Mouse (Mus musculus) CD4-positive, CD25-positive, alpha-beta regulatory T cell, adult 2 months (primary cell): Measurements from ENCODE around the gene Scn4a.
A peak's percentile ranks its signal among the peaks of the same experiment; 100 is the strongest.

Experiments
- DNase-seq: peaks from one replicate; pipeline ENCODE4 v3.0.0-alpha.2; 2012; ENCODE audit warnings: low read depth, low spot score

Gene Scn4a

GRCm38 (mm10) chr11:106272644-106273310 is 80.3 kb downstream of the Scn4a start, which contains the start of gene Smarcd2:
Gene Smarcd2 (minus strand): TSS chr11:106272972.
- DNase-seq = peak; percentile 97

- no peak for DNase-seq
These were observed 81.1 kb downstream of the Scn4a start for GRCm38 (mm10) chr11:106271794-106272643.

DNA sequence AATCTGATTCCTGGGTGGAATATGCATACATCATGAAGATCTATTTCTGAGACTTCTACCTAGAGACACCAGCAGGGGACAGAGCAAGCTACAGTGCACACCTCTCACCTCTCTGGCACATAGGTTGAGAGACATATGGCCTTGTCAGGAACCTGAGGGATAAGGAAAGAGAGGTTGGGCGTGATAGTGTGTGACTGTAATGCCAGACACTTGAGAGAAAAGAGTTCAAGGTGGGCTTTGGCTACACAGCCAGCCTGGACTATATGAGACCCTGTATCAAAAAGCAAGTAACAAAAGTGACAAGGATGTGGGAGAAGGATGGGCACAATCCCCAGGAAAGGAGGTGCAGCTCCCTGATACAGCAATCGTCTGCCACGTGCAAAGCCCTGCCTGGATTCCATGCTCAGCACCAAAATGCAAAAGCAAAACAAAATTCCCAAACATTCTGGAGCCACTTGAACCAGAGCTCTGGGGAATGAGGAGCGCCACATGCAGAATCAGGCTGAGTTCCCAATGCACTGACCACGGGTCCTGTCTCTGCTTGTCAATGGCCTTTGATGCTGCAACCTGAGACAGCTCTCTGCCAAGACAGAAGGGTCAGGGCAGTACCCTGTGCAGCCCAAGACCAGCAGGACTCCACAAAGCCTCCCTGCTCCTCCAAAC is 81.8 kb downstream of the Scn4a start:
- no peak for DNase-seq

DNA sequence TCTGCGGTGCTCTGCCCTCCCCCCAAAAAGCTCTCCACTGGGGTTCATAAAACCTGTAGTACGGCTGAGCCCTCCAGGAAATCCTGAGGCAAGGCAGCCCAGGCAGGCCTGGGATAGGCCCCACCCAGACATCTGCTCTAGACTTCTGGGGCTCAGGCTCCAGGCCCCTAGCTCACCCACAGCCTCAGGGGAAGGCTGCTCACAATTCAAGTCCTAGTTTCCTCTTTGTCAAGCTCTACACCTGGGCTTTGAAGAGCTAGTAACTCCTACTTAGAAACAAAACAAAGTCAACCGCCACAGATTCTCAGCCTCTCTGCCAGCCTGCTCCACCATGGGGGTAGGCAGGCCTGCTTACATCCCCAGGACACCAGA is 84.0 kb downstream of the Scn4a start:
- DNase-seq = peak; percentile 31
